Mouse (Mus musculus) bone marrow macrophage, adult 2 months (primary cell): ENCODE results near the gene Ccdc27.

Source experiments
- CTCF ChIP-seq: IDR thresholded peaks from 2 replicates; pipeline ENCODE4 v1.5.1; 2012; ENCODE audit warnings: low read depth, mild to moderate bottlenecking, low read length, moderate library complexity
- POLR2A ChIP-seq: IDR thresholded peaks from 2 replicates; pipeline ENCODE4 v1.6.1; 2012; ENCODE audit warnings: mild to moderate bottlenecking, low read depth, low read length, borderline replicate concordance

DNA sequence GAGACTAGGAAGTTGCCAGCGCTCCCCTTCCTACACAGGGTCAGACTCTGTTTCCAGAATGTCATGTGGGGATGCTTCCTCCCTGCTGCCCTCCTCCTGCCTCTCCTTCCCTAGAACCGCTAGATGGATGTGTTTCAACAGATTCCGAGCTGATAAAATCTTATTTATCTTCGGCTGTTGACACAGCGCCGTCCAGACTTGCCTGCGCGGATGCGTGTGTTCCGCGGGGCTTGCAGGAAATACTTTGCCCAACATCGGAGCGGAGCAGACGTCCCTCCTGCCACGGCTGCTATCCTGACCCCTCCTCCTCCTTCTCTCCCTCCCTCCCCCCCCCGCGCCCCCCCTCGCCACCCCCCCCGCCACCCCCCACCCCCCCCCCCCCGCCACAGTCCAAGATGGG is 29.0 kb upstream of the Ccdc27 start:
- TF ChIP-seq POLR2A (no peak), CTCF (no peak)
